Mouse (Mus musculus): ENCODE measurements around the gene Prkag3.

- TF ChIP-seq CTCF (IDR thresholded peaks at IDR 0.05; ENCODE audit: control insufficient read depth, insufficient read depth, low read length) = no peak
- no peak for TF ChIP-seq POLR2A (IDR thresholded peaks at IDR 0.05; ENCODE audit: borderline replicate concordance, control insufficient read depth, low read depth, low read length)
Measured at GRCm38 (mm10) chr1:74697416-74697815, 51.6 kb downstream of the Prkag3 start.

Measured in bone marrow, adult 2 months (tissue).